Mouse (Mus musculus): Measurements from ENCODE around the gene Trpm8. TPM values are rescaled to one million over a fixed set of nuclear protein-coding genes. Genes with fewer than 3 reads are reported as not detected.

Gene Trpm8
- polyA plus RNA-seq, 1 experiment from 2014 or later: 0.04 TPM

DNA sequence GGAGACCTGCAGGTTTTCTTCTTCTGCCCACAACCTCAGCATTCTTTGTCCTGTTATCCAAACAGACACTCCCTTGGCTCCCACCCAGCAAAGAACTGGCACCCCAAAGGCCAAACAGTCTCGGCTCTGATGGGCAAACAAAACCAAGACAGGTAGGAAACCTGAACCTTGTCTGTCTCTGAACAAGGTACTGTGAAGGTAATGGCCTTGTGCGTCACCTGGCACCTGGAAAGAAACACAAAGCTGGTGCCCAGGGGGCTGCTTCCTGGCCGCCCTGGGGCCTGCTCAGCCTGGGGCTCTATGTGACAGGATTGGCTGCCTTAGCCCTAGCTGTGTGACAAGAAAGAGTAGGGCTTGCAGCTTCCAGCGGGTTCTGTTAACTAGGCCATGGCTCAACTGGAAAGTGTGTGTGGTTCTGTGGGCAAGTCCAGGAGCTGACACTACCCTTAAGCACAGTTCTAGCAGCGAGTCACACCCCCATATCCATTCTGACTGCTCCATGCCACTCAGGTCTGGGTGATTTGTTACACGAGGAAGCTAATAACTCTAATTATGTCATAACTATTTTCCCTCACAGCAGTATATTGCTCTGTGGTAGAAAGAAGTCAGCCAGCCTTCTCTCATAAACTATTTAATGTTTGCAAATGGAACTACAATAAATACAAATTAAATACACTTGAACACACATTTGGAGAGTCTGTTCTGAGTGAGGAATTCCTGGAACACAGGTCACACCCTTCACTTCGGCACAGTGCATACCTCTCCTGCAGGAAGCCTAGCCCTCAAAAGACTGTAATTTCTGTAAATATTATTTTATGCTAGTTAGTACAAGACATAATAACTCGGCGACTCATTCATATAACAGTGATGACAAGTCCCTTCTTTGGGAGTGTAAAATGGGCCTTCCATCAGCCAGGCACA lies 160.0 kb downstream of the Trpm8 start:
- Histone ChIP-seq H3K9ac (replicated peaks) (no peak overlapping the region), H3K4me1 (replicated peaks) (0 out of 2 replicates have a peak, but pooled peaks cover 2% of the 10 kb centered on the region), H3K4me3 (replicated peaks) (no peak overlapping the region), H3K4me2 (replicated peaks) (no peak overlapping the region), H3K9me3 (no peaks in the 10 kb centered on the region), H3K27ac (no peak overlapping the region), H3K36me3 (no peaks in the 10 kb centered on the region), H3K27me3 (no peaks in the 10 kb centered on the region)
- no peak for ATAC-seq
- WGBS: 85% methylated on average over 9 of the region's 9 CpGs

Other genes with a start within 250 kb of the Trpm8 start
- not detected in 2 replicates for gene Ugt1a10, start 222.3 kb upstream of the Trpm8 start, polyA plus RNA-seq (2015; fragmentation: Nextera tagmentation; extraction: Ambion mirVana)
- not detected in 2 replicates for gene Ugt1a9, start 206.9 kb upstream of the Trpm8 start, polyA plus RNA-seq (2015; fragmentation: Nextera tagmentation; extraction: Ambion mirVana)
- gene Ugt1a8, start 189.8 kb upstream of the Trpm8 start, polyA plus RNA-seq (2015; fragmentation: Nextera tagmentation; extraction: Ambion mirVana): not detected in 2 replicates
- 0.86 and 0.88 TPM in 2 replicates for gene Ugt1a7c, start 182.6 kb upstream of the Trpm8 start, polyA plus RNA-seq (2015; fragmentation: Nextera tagmentation; extraction: Ambion mirVana)
- 0.09 and 0.20 TPM in 2 replicates for gene Ugt1a6b, start 174.4 kb upstream of the Trpm8 start, polyA plus RNA-seq (2015; fragmentation: Nextera tagmentation; extraction: Ambion mirVana)
- 0.90 and 1.0 TPM in 2 replicates for gene Ugt1a6a, start 142.9 kb upstream of the Trpm8 start, polyA plus RNA-seq (2015; fragmentation: Nextera tagmentation; extraction: Ambion mirVana)
- not detected in 2 replicates for gene Ugt1a5, start 111.6 kb upstream of the Trpm8 start, polyA plus RNA-seq (2015; fragmentation: Nextera tagmentation; extraction: Ambion mirVana)
- 0.09 TPM in 1 of 2 replicates, not detected in the other for gene Ugt1a2, start 77.1 kb upstream of the Trpm8 start, polyA plus RNA-seq (2015; fragmentation: Nextera tagmentation; extraction: Ambion mirVana)
- gene Dnajb3, start 71.9 kb upstream of the Trpm8 start, polyA plus RNA-seq (2015; fragmentation: Nextera tagmentation; extraction: Ambion mirVana): 13.9 and 16.2 TPM in 2 replicates
- not detected in 2 replicates for gene Ugt1a1, start 65.7 kb upstream of the Trpm8 start, polyA plus RNA-seq (2015; fragmentation: Nextera tagmentation; extraction: Ambion mirVana)
- gene Mroh2a, start 50.7 kb upstream of the Trpm8 start, polyA plus RNA-seq (2015; fragmentation: Nextera tagmentation; extraction: Ambion mirVana): 0.68 and 1.0 TPM in 2 replicates
- gene Hjurp, start within 50 bp of the Trpm8 start, polyA plus RNA-seq (2015; fragmentation: Nextera tagmentation; extraction: Ambion mirVana): 107 and 110 TPM in 2 replicates
- gene Spp2, start 129.3 kb downstream of the Trpm8 start, polyA plus RNA-seq (2015; fragmentation: Nextera tagmentation; extraction: Ambion mirVana): 0.40 and 0.50 TPM in 2 replicates
- gene Glrp1, start 232.4 kb downstream of the Trpm8 start, polyA plus RNA-seq (2015; fragmentation: Nextera tagmentation; extraction: Ambion mirVana): not detected in 2 replicates